Mouse (Mus musculus) CH12.LX (cell line): ENCODE results near the gene Setd3. TPM values are rescaled to one million over a fixed set of nuclear protein-coding genes. Genes with fewer than 3 reads are reported as not detected.

ENCODE experiments used
- DNase-seq: peaks from one replicate; pipeline ENCODE4 v3.0.0-alpha.2; 2013; ENCODE audit errors: extremely low read depth
- H3K27ac ChIP-seq: 2 replicates; pipeline ENCODE4 v1.5.1; 2012; ENCODE audit warnings: low read depth, mild to moderate bottlenecking, control low read depth, moderate library complexity; ENCODE audit not compliant: insufficient read depth
- H3K27me3 ChIP-seq: replicated peaks from 2 replicates; pipeline ENCODE3; 2012; ENCODE audit warnings: inconsistent platforms
- H3K36me3 ChIP-seq, 2 experiments: replicated peaks in 1 of 2; 2 replicates each; pipeline versions ENCODE3 to v1.6.1; 2012; ENCODE audit warnings: inconsistent platforms in 1 of 2, low read length in 1 of 2, mild to moderate bottlenecking in 1 of 2, mixed read lengths in 1 of 2, moderate library complexity in 1 of 2; ENCODE audit not compliant: control insufficient read depth in 1 of 2, insufficient read depth in 1 of 2
- H3K4me1 ChIP-seq, 2 experiments: 2 replicates each; pipeline ENCODE4 v1.6.1; 2012; ENCODE audit warnings: inconsistent platforms in 1 of 2, moderate library complexity in 1 of 2; ENCODE audit not compliant: insufficient read depth in 2 of 2, control insufficient read depth in 1 of 2
- H3K4me2 ChIP-seq: 2 replicates; pipeline ENCODE4 v1.6.1; 2012; ENCODE audit warnings: low read depth, mild to moderate bottlenecking, control low read depth; ENCODE audit not compliant: poor library complexity, insufficient read depth, severe bottlenecking
- H3K4me3 ChIP-seq, 3 experiments: fragments of 150-350 bp in 1 of 3; sonication (generic) in 1 of 3; replicated peaks in 1 of 3; 2 replicates each; pipeline versions ENCODE3 to v1.5.1; 2011 to 2012; ENCODE audit warnings: low read depth in 2 of 3, low read length in 2 of 3, mild to moderate bottlenecking in 2 of 3, moderate library complexity in 2 of 3, control low read depth in 1 of 3, improper control_type of control experiment in 1 of 3, inconsistent platforms in 1 of 3, mixed read lengths in 1 of 3; ENCODE audit not compliant: poor library complexity in 1 of 3
- H3K79me2 ChIP-seq: replicated peaks from 2 replicates; pipeline ENCODE4 v1.6.1; 2012; ENCODE audit warnings: mild to moderate bottlenecking, moderate library complexity; ENCODE audit not compliant: control insufficient read depth, poor library complexity, insufficient read depth, severe bottlenecking; ENCODE audit errors: extremely low read depth
- H3K9ac ChIP-seq: 2 replicates; pipeline ENCODE4 v1.6.1; 2012; ENCODE audit warnings: low read depth, mild to moderate bottlenecking, control low read depth, moderate library complexity; ENCODE audit not compliant: insufficient read depth
- H3K9me3 ChIP-seq: replicated peaks from 2 replicates; pipeline ENCODE3; 2012; ENCODE audit warnings: low read length, inconsistent platforms, mixed read lengths
- BHLHE40 ChIP-seq: IDR thresholded peaks from 2 replicates; pipeline ENCODE4 v1.6.1; 2011; ENCODE audit warnings: mild to moderate bottlenecking, low read depth, low read length, improper control_type of control experiment
- CHD1 ChIP-seq: IDR thresholded peaks from 2 replicates; pipeline ENCODE4 v1.6.1; 2012; ENCODE audit warnings: low read depth, low read length, improper control_type of control experiment, inconsistent platforms
- ELF1 ChIP-seq: IDR thresholded peaks from 2 replicates; pipeline ENCODE4 v1.6.1; 2014; ENCODE audit warnings: low read depth, mild to moderate bottlenecking, inconsistent platforms, low read length, improper control_type of control experiment
- ETS1 ChIP-seq: conservative IDR thresholded peaks from 2 replicates; pipeline ENCODE4 v1.6.1; 2012; ENCODE audit warnings: low read depth, mild to moderate bottlenecking, inconsistent platforms, low read length, improper control_type of control experiment, moderate library complexity
- GABPA ChIP-seq: IDR thresholded peaks from 2 replicates; pipeline ENCODE4 v1.6.1; 2012; ENCODE audit warnings: low read depth, low read length, improper control_type of control experiment, inconsistent platforms; ENCODE audit not compliant: insufficient replicate concordance
- HCFC1 ChIP-seq: IDR thresholded peaks from 2 replicates; pipeline ENCODE4 v1.6.1; 2012; ENCODE audit warnings: low read depth, mild to moderate bottlenecking, inconsistent platforms, low read length, improper control_type of control experiment
- JUN ChIP-seq: IDR thresholded peaks from 2 replicates; pipeline ENCODE4 v1.6.1; 2011; ENCODE audit warnings: low read depth, mild to moderate bottlenecking, low read length, improper control_type of control experiment, moderate library complexity; ENCODE audit not compliant: insufficient read depth
- MAFK ChIP-seq: IDR thresholded peaks from 2 replicates; pipeline ENCODE4 v1.6.1; 2011; ENCODE audit warnings: low read length, improper control_type of control experiment; ENCODE audit not compliant: insufficient replicate concordance
- MAZ ChIP-seq: IDR thresholded peaks from 2 replicates; pipeline ENCODE4 v1.6.1; 2012; ENCODE audit warnings: low read depth, mild to moderate bottlenecking, inconsistent platforms, low read length, improper control_type of control experiment, moderate library complexity
- MEF2A ChIP-seq: IDR thresholded peaks from 2 replicates; pipeline ENCODE4 v1.6.1; 2014; ENCODE audit warnings: low read depth, mild to moderate bottlenecking, inconsistent platforms, low read length, improper control_type of control experiment, borderline replicate concordance
- MXI1 ChIP-seq: IDR thresholded peaks from 2 replicates; pipeline ENCODE4 v1.6.1; 2011; ENCODE audit warnings: mild to moderate bottlenecking, low read depth, low read length, improper control_type of control experiment
- MYC ChIP-seq: IDR thresholded peaks from 2 replicates; pipeline ENCODE4 v1.6.1; 2011; ENCODE audit warnings: low read depth, mild to moderate bottlenecking, improper control_type of control experiment, low read length
- NELFE ChIP-seq: IDR thresholded peaks from 2 replicates; pipeline ENCODE4 v1.6.1; 2011; ENCODE audit warnings: low read depth, low read length, improper control_type of control experiment
- NRF1 ChIP-seq: IDR thresholded peaks from 2 replicates; pipeline ENCODE4 v1.6.1; 2014; ENCODE audit warnings: low read depth, mild to moderate bottlenecking, inconsistent platforms, low read length, improper control_type of control experiment, moderate library complexity
- PAX5 ChIP-seq: IDR thresholded peaks from 2 replicates; pipeline ENCODE4 v1.6.1; 2012; ENCODE audit warnings: low read length, inconsistent platforms, mixed read lengths
- POLR2A ChIP-seq: IDR thresholded peaks from 2 replicates; pipeline ENCODE4 v1.6.1; 2011; ENCODE audit warnings: low read depth, mild to moderate bottlenecking, improper control_type of control experiment, low read length
- TCF12 ChIP-seq: IDR thresholded peaks from 2 replicates; pipeline ENCODE4 v1.6.1; 2014; ENCODE audit warnings: low read depth, mild to moderate bottlenecking, inconsistent platforms, low read length, improper control_type of control experiment
- USF2 ChIP-seq: conservative IDR thresholded peaks from 2 replicates; pipeline ENCODE4 v1.6.1; 2011; ENCODE audit warnings: low read depth, low read length, improper control_type of control experiment
- ZC3H11A ChIP-seq: IDR thresholded peaks from 2 replicates; pipeline ENCODE4 v1.6.1; 2012; ENCODE audit warnings: low read depth, mild to moderate bottlenecking, inconsistent platforms, low read length, improper control_type of control experiment
- ZKSCAN1 ChIP-seq: IDR thresholded peaks from 2 replicates; pipeline ENCODE4 v1.6.1; 2012; ENCODE audit warnings: low read depth, inconsistent platforms, low read length, improper control_type of control experiment, borderline replicate concordance
- ZNF384 ChIP-seq: IDR thresholded peaks from 2 replicates; pipeline ENCODE4 v1.6.1; 2012; ENCODE audit warnings: low read depth, low read length, improper control_type of control experiment, inconsistent platforms
- dilution Hi-C: fragments of 300-500 bp; cut with MboI; formaldehyde crosslinking; loops from 2 replicates; pipeline ENCODE4 v1.14.3; 2020; ENCODE audit warnings: low sequenced_read_pairs; ENCODE audit not compliant: extremely low pct_unique_long_range_greater_than_20kb, extremely low pct_ligation_motif_present
- in situ Hi-C: fragments of 300-500 bp; cut with MboI; formaldehyde crosslinking; loops from 3 replicates; pipeline ENCODE4 v1.14.3; 2019; ENCODE audit warnings: low sequenced_read_pairs, low pct_ligation_motif_present, low pct_unique_long_range_greater_than_20kb, mixed read lengths
- polyA plus RNA-seq: library from polyadenylated mRNA; unstranded; fragments of >175 nt; gene quantifications from 2 replicates; pipeline ENCODE4 v1.2.1, GENCODE M21; 2012; ENCODE audit warnings: low read depth; ENCODE audit not compliant: insufficient read length
- total RNA-seq, 2 experiments: library from RNA; depleted of rRNA; stranded (reverse); fragments of 300-350 nt in 1 of 2; fragments of >200 nt in 1 of 2; gene quantifications; 2 replicates each; pipeline ENCODE4 v1.2.3; 2012 to 2014

Gene Setd3
- total and polyA plus RNA-seq, 3 experiments = 44.3 to 65.9 (median 55.8) TPM

DNA sequence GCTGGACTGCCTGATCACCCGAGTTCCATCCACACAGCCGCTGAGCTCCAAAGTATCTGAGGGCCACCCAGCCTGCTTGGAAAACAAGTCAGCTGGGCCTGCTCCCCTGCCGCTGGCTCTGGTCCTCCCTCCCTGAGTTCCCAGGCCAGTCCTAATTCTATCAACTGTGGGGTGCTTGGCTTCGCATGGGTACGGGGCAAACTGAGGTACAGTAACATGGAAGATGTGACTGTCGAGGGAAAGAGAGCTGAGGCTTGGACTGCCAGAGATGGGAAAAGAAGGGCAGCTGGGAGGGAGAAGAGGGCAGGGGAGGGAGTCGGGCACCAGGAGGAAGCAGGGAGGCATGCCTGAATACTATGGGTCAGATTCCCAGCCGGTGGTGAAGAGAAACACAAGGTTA is 78.9 kb downstream of the Setd3 start:
- dilution Hi-C loops = no loop called here

DNA sequence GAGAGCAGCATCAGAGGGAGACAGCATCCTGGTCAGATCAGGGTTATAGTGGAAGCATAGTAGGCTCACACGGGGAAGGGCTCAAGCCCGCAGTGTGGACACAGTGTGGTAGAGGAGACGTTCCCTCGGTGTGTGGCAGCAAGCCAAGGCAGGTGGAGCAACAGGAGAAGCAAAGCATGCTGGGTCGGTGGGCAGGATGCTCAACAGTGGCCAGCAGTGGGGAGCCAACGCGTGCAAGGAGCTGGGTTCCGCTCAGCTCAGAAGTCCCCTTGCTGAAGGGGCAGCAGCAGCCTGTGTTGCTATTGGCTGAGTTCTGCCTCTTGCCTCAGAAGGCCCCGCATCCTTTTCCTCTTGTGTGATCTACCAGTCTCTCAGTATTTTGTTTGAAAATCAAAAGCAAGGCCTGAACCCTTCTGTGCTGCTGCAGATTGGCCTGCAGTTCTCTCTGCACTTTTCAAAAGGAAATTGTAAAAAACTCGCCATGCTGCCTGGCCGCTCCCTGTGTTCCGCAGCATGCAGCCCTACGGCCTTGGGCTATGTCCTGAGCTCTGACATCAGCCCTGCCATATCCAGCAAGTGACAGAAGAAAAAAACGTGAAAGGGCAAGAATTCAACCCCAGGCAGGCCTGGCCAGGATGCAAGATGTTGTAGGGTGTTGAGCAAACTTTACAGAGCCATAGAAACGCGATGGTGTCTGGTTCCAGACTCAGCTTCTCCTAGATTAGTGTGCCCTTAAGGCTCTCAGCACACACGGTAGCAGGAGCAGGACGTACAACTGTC is 80.7 kb downstream of the Setd3 start:
- dilution Hi-C loops (no loop called here), in situ Hi-C loops (no loop called here)
- Histone ChIP-seq H3K79me2 (no peaks in the 10 kb centered on the region), H3K27ac (no peak overlapping the region), H3K36me3 (no peaks in the 10 kb centered on the region), H3K27me3 (peaks cover 8% of the 10 kb centered on the region), H3K4me1 (peaks cover 0 to 2% of the 10 kb centered on the region in 2 experiments; a peak in 1 of 4 replicates), H3K4me2 (no peak overlapping the region), H3K9me3 (peaks cover 2% of the 10 kb centered on the region), H3K9ac (no peak overlapping the region), H3K4me3 (no peak overlapping the region)
- no peak for DNase-seq
- TF ChIP-seq ZC3H11A = no peak
- TF ChIP-seq HCFC1 = no peak
- TF ChIP-seq ZNF384 = no peak
- no peak for TF ChIP-seq GABPA
- no peak for TF ChIP-seq MYC
- TF ChIP-seq POLR2A = no peak
- TF ChIP-seq ELF1 = no peak
- no peak for TF ChIP-seq NRF1
- TF ChIP-seq JUN = no peak
- TF ChIP-seq MXI1 = no peak
- TF ChIP-seq MAFK = no peak
- no peak for TF ChIP-seq TCF12
- no peak for TF ChIP-seq BHLHE40
- TF ChIP-seq MAZ = no peak
- no peak for TF ChIP-seq CHD1
- TF ChIP-seq MEF2A = no peak
- TF ChIP-seq NELFE = no peak
- no peak for TF ChIP-seq ZKSCAN1
- TF ChIP-seq PAX5 = no peak
- no peak for TF ChIP-seq ETS1

More for the DNA sequence above, 78.9 kb downstream of the Setd3 start:
- Histone ChIP-seq H3K27ac (no peak overlapping the region), H3K4me3 (no peak overlapping the region), H3K9ac (no peak overlapping the region), H3K4me1 (peaks cover 0 to 8% of the 10 kb centered on the region in 2 experiments; a peak in 1 of 4 replicates), H3K27me3 (peaks cover 8% of the 10 kb centered on the region), H3K4me2 (no peak overlapping the region), H3K79me2 (no peaks in the 10 kb centered on the region), H3K9me3 (peaks cover 2% of the 10 kb centered on the region), H3K36me3 (peaks cover 0 to 3% of the 10 kb centered on the region in 2 experiments)
- in situ Hi-C loops = no loop called here
- DNase-seq = no peak
- TF ChIP-seq MAZ (no peak), USF2 (no peak)
